Mouse (Mus musculus): ENCODE results near the gene Pecam1. TPM values are rescaled to one million over a fixed set of nuclear protein-coding genes. Genes with fewer than 3 reads are reported as not detected.
A peak's percentile ranks its signal among the peaks of the same experiment; 100 is the strongest.

The Pecam1 gene
- polyA plus RNA-seq, 1 experiment from 2014 or later, result 16.0 TPM

- H3K4me1 ChIP-seq, result 0 out of 2 replicates have a peak, but pooled peaks cover 6% of the 10 kb centered on the region
- no peaks in the 10 kb centered on the region for H3K36me3 ChIP-seq (replicated peaks)
- no peak overlapping the region for H3K27ac ChIP-seq
- no peaks in the 10 kb centered on the region for H3K27me3 ChIP-seq (ENCODE audit: poor library complexity, severe bottlenecking)
- no peaks in the 10 kb centered on the region for H3K9me3 ChIP-seq
- DNase-seq (ENCODE audit: extremely low spot score, low spot score), result no peak
- WGBS, result 88% methylated on average over 5 of the region's 5 CpGs
- no peak overlapping the region for H3K4me3 ChIP-seq
Measured at GRCm38 (mm10) chr11:106716568-106716967, 33.9 kb downstream of the Pecam1 start.

- H3K36me3 ChIP-seq (replicated peaks), result no peaks in the 10 kb centered on the region
- WGBS, result 75% methylated on average over 6 of the region's 6 CpGs
- DNase-seq (ENCODE audit: extremely low spot score, low spot score), result no peak
- H3K4me1 ChIP-seq, result 0 out of 2 replicates have a peak, but pooled peaks cover 10% of the 10 kb centered on the region
- no peaks in the 10 kb centered on the region for H3K9me3 ChIP-seq
- peak overlapping the region; percentile 36; the same call in 1 of the 2 replicates for H3K27ac ChIP-seq
- peak overlapping the region; percentile 10; the same call in 1 of the 2 replicates for H3K4me3 ChIP-seq
- no peaks in the 10 kb centered on the region for H3K27me3 ChIP-seq (ENCODE audit: poor library complexity, severe bottlenecking)
Measured at GRCm38 (mm10) chr11:106715066-106715465, 35.4 kb downstream of the Pecam1 start.

- peak overlapping the region; percentile 46; the same call in 1 of the 2 replicates for H3K27ac ChIP-seq
- H3K4me1 ChIP-seq, result peaks cover 38% of the 10 kb centered on the region
- no peaks in the 10 kb centered on the region for H3K27me3 ChIP-seq (ENCODE audit: poor library complexity, severe bottlenecking)
- H3K4me3 ChIP-seq, result no peak overlapping the region
- no peak for DNase-seq (ENCODE audit: extremely low spot score, low spot score)
- H3K36me3 ChIP-seq (replicated peaks), result no peaks in the 10 kb centered on the region
- no peaks in the 10 kb centered on the region for H3K9me3 ChIP-seq
- 67% methylated on average over 5 of the region's 5 CpGs for WGBS
Measured at GRCm38 (mm10) chr11:106710789-106711188, 39.6 kb downstream of the Pecam1 start.

GRCm38 (mm10) chr11:106709227-106709985 is 41.0 kb downstream of the Pecam1 start:
- H3K4me3 ChIP-seq, result peak overlapping the region; percentile 14; the same call in 1 of the 2 replicates
- no peak for DNase-seq (ENCODE audit: extremely low spot score, low spot score)

GRCm38 (mm10) chr11:106707866-106708265 is 42.6 kb downstream of the Pecam1 start:
- H3K4me3 ChIP-seq, result no peak overlapping the region
- no peaks in the 10 kb centered on the region for H3K27me3 ChIP-seq (ENCODE audit: poor library complexity, severe bottlenecking)
- no peak for DNase-seq (ENCODE audit: extremely low spot score, low spot score)
- no peaks in the 10 kb centered on the region for H3K9me3 ChIP-seq
- peaks cover 31% of the 10 kb centered on the region for H3K4me1 ChIP-seq
- H3K36me3 ChIP-seq (replicated peaks), result no peaks in the 10 kb centered on the region
- H3K27ac ChIP-seq, result no peak overlapping the region
- 79% methylated on average over 3 of the region's 3 CpGs for WGBS

More at GRCm38 (mm10) chr11:106709227-106709985, 41.0 kb downstream of the Pecam1 start:
- Histone ChIP-seq H3K9me3 (no peaks in the 10 kb centered on the region), H3K36me3 (replicated peaks) (no peaks in the 10 kb centered on the region), H3K27ac (peak overlapping the region; percentile 53; the same call in 1 of the 2 replicates), H3K27me3 (ENCODE audit: poor library complexity, severe bottlenecking) (no peaks in the 10 kb centered on the region), H3K4me1 (peaks cover 38% of the 10 kb centered on the region)
- 35% methylated on average over 15 of the region's 15 CpGs for WGBS

GRCm38 (mm10) chr11:106707085-106707484 is 43.3 kb downstream of the Pecam1 start:
- no peaks in the 10 kb centered on the region for H3K36me3 ChIP-seq (replicated peaks)
- H3K4me3 ChIP-seq, result no peak overlapping the region
- 79% methylated on average over 8 of the region's 8 CpGs for WGBS
- no peak for DNase-seq (ENCODE audit: extremely low spot score, low spot score)
- no peak overlapping the region for H3K27ac ChIP-seq
- H3K4me1 ChIP-seq, result peaks cover 31% of the 10 kb centered on the region
- no peaks in the 10 kb centered on the region for H3K9me3 ChIP-seq
- no peaks in the 10 kb centered on the region for H3K27me3 ChIP-seq (ENCODE audit: poor library complexity, severe bottlenecking)

GRCm38 (mm10) chr11:106706212-106706611 is 44.2 kb downstream of the Pecam1 start:
- WGBS, result 49% methylated on average over 4 of the region's 4 CpGs
- Histone ChIP-seq H3K27me3 (ENCODE audit: poor library complexity, severe bottlenecking) (no peaks in the 10 kb centered on the region), H3K4me1 (peaks cover 29% of the 10 kb centered on the region), H3K4me3 (no peak overlapping the region), H3K27ac (no peak overlapping the region), H3K9me3 (no peaks in the 10 kb centered on the region), H3K36me3 (replicated peaks) (no peaks in the 10 kb centered on the region)
- DNase-seq (ENCODE audit: extremely low spot score, low spot score), result no peak

GRCm38 (mm10) chr11:106704399-106705111 is 45.9 kb downstream of the Pecam1 start:
- Histone ChIP-seq H3K27me3 (ENCODE audit: poor library complexity, severe bottlenecking) (no peaks in the 10 kb centered on the region), H3K36me3 (replicated peaks) (no peaks in the 10 kb centered on the region), H3K9me3 (no peaks in the 10 kb centered on the region), H3K4me3 (no peak overlapping the region), H3K27ac (0 out of 2 replicates have a peak overlapping the region, but pooled peaks have one; percentile 36), H3K4me1 (peaks cover 23% of the 10 kb centered on the region)
- 85% methylated on average over 9 of the region's 9 CpGs for WGBS
- no peak for DNase-seq (ENCODE audit: extremely low spot score, low spot score)

GRCm38 (mm10) chr11:106703931-106704330 is 46.5 kb downstream of the Pecam1 start:
- H3K9me3 ChIP-seq, result no peaks in the 10 kb centered on the region
- 92% methylated on average over 7 of the region's 7 CpGs for WGBS
- DNase-seq (ENCODE audit: extremely low spot score, low spot score), result no peak
- no peaks in the 10 kb centered on the region for H3K36me3 ChIP-seq (replicated peaks)
- H3K4me3 ChIP-seq, result no peak overlapping the region
- H3K27ac ChIP-seq, result no peak overlapping the region
- H3K4me1 ChIP-seq, result peaks cover 16% of the 10 kb centered on the region
- no peaks in the 10 kb centered on the region for H3K27me3 ChIP-seq (ENCODE audit: poor library complexity, severe bottlenecking)

- Histone ChIP-seq H3K4me3 (no peak overlapping the region), H3K9me3 (no peaks in the 10 kb centered on the region), H3K36me3 (replicated peaks) (no peaks in the 10 kb centered on the region), H3K27ac (no peak overlapping the region), H3K4me1 (peaks cover 11% of the 10 kb centered on the region; the same call in 1 of the 2 replicates), H3K27me3 (ENCODE audit: poor library complexity, severe bottlenecking) (no peaks in the 10 kb centered on the region)
- DNase-seq (ENCODE audit: extremely low spot score, low spot score), result no peak
- WGBS, result 93% methylated on average over 3 of the region's 3 CpGs
Measured at GRCm38 (mm10) chr11:106702584-106702983, 47.8 kb downstream of the Pecam1 start.

GRCm38 (mm10) chr11:106701589-106701988 is 48.8 kb downstream of the Pecam1 start:
- WGBS, result 71% methylated on average over 9 of the region's 9 CpGs
- no peak for DNase-seq (ENCODE audit: extremely low spot score, low spot score)
- H3K4me1 ChIP-seq, result peaks cover 4% of the 10 kb centered on the region; the same call in 1 of the 2 replicates
- no peaks in the 10 kb centered on the region for H3K27me3 ChIP-seq (ENCODE audit: poor library complexity, severe bottlenecking)
- H3K27ac ChIP-seq, result no peak overlapping the region
- H3K9me3 ChIP-seq, result no peaks in the 10 kb centered on the region
- H3K4me3 ChIP-seq, result no peak overlapping the region
- no peaks in the 10 kb centered on the region for H3K36me3 ChIP-seq (replicated peaks)

- WGBS, result 96% methylated on average over 9 of the region's 9 CpGs
- H3K4me1 ChIP-seq, result no peaks in the 10 kb centered on the region
Measured at GRCm38 (mm10) chr11:106699083-106699482, 51.3 kb downstream of the Pecam1 start.

GRCm38 (mm10) chr11:106698289-106698688 is 52.1 kb downstream of the Pecam1 start:
- WGBS, result 95% methylated on average over 6 of the region's 6 CpGs
- DNase-seq (ENCODE audit: extremely low spot score, low spot score), result no peak
- H3K27me3 ChIP-seq (ENCODE audit: poor library complexity, severe bottlenecking), result no peaks in the 10 kb centered on the region
- no peak overlapping the region for H3K27ac ChIP-seq
- H3K36me3 ChIP-seq (replicated peaks), result no peaks in the 10 kb centered on the region
- no peaks in the 10 kb centered on the region for H3K9me3 ChIP-seq
- no peaks in the 10 kb centered on the region for H3K4me1 ChIP-seq
- no peak overlapping the region for H3K4me3 ChIP-seq

More at GRCm38 (mm10) chr11:106699083-106699482, 51.3 kb downstream of the Pecam1 start:
- Histone ChIP-seq H3K4me3 (no peak overlapping the region), H3K9me3 (no peaks in the 10 kb centered on the region), H3K27me3 (ENCODE audit: poor library complexity, severe bottlenecking) (no peaks in the 10 kb centered on the region), H3K27ac (no peak overlapping the region), H3K36me3 (replicated peaks) (no peaks in the 10 kb centered on the region)
- no peak for DNase-seq (ENCODE audit: extremely low spot score, low spot score)
